Mouse (Mus musculus) bone marrow macrophage, adult 2 months (primary cell): Measurements from ENCODE around the gene Pld6.

Experiments
- CTCF ChIP-seq: IDR thresholded peaks from 2 replicates; pipeline ENCODE4 v1.5.1; 2012; ENCODE audit warnings: low read depth, mild to moderate bottlenecking, low read length, moderate library complexity
- POLR2A ChIP-seq: IDR thresholded peaks from 2 replicates; pipeline ENCODE4 v1.6.1; 2012; ENCODE audit warnings: mild to moderate bottlenecking, low read depth, low read length, borderline replicate concordance

DNA sequence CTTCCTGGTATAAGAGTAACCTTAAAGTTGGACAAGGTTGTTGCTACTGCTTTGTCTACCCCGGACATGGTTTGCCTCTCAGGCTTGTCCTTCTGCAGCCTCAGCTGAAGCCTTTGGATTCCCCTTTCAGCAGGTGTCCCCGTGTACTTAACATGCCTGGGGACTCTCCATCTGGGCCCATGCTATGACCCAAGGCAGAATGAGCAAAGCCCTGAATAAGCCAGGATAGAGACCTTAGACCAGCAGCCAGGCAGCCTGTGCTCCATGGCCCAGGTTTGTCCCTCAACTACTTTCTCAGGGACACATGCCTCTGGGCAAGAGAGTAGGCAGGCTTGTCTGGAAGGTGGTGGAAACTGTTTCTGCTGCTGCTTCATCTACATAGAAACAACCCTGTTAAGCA lies 44.1 kb downstream of the Pld6 start:
- TF ChIP-seq CTCF: no peak
- TF ChIP-seq POLR2A: no peak
